Mouse (Mus musculus): ENCODE results near the gene Ap2a2.
"Not testable (repeated sequence)": the region's sequence is repeated elsewhere in the genome, so short reads cannot be mapped to it uniquely, and the experiment has no call there.

Gene Ap2a2

DNA sequence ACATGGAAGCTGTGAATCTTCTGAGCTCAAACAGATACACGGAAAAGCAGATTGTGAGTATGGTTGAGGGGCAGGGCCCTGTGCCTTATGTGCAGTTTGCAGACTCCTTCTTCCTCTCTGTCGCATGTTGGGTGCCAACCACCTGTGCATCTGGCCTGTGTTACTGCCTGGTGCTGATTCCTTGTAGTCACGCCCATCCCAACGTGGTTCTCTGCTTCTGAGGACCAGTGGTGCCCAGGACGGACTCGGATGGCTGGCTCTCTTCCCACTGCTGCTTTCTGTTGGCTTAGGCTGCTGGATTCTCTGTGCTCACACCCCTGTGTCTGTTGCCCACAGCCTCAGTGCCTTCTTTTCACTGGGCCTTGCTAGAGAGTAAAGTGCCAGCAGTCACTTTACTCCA is 35.6 kb downstream of the Ap2a2 start:
- DNase-seq, result no peak

DNA sequence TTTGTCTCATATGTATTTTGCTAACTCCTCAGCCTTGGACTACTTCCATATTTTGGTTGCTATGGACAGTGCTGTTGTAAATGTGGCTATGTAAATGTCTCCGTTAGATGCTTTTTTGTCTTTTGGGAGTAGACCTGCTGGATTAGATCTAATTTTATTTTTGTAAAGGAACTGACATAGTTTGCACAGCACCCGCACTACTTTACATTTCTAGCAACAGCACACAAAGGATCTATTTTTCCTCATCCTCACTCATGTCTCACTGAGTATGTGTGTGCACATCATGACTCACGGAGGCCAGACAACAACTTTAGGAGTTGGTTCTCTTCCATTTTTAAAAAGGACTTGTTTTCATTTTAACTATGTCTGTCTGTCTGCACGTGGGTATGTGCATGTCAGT is 45.7 kb downstream of the Ap2a2 start:
- no peak for DNase-seq

DNA sequence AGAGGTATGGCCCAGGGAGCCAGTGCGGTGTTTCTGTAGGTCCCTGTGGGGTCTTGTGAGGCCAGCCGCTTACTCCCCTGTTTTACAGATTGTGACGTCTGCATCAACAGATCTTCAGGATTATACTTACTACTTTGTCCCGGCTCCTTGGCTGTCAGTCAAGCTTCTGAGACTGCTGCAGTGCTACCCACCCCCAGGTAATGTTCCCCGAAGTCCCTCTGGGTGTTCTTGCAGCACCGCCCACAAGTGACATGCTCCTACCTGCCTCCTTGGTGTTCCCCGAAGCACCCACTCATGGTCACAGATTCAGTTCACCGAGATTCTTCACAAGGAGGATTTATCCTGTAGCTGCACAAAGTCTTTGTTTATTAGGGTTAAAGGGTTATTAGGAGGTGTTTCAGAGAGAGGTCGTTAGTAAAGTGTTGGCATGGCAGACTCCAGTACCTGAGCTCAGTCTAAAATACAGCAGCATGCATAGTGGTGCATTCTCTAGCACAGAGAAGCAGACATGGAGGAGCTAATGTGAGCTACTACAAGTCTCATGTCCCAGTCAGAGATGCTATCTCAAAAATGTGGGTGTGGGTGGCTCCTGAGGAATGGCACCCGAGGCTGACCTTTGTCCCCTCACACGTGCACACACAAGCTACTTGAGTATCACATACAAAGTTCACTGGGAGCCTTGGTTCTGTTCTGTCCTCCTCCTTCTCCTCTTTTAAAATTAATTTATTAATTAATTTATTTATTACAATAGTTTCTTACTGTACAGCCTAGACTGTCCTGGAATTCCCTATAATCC is 47.9 kb downstream of the Ap2a2 start:
- peak in 1 of 2 experiments; percentile 57 for DNase-seq

DNA sequence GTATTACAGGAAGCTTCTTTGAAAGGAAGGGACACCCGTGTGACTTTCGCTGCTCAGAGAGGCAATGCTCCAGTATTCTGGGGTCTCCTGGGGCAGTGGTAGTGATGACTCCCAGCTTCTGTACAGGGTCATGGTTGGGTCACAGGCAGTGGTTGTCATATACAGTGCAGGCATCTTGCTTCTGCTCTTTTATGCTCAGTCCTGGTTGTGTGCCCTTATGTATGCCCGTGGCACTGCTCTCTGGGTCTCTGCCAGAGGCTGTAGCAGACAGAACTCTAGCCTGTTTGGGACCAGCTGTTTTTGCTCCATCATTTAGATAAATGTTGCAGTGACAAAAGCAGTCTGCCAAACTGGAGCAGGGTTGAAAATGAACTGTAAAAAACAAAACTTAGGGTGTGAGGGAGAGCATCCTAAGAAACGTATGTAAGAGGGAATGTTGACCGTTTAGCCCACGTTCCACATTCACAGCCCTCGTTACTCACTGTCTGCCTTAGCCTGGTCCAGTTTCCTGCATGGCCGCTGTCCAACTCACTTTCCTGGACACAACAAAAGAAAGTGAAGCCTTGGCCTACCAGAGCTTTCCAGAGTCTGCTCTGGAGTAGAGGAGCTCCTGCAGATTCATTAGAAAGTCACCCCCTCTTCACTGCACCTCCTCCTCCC is 49.9 kb downstream of the Ap2a2 start:
- peak; percentile 75 to 78 for DNase-seq

DNA sequence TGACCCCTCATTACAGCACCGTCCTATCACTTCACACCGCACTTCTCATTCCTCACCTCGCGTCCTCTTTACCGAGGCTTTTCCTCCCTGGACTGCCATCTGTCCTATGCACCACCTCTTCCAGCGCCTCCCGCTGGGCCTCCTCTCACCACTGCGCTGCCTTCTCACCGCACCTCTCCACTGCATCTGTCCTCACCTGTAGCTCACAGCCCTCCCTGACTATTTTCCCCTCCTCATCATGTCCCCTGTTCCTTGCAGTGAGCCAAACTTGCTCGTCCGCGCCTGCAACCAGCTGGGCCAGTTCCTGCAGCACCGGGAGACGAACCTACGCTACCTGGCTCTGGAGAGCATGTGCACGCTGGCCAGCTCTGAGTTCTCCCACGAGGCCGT is 50.4 kb downstream of the Ap2a2 start:
- no peak for DNase-seq

DNA sequence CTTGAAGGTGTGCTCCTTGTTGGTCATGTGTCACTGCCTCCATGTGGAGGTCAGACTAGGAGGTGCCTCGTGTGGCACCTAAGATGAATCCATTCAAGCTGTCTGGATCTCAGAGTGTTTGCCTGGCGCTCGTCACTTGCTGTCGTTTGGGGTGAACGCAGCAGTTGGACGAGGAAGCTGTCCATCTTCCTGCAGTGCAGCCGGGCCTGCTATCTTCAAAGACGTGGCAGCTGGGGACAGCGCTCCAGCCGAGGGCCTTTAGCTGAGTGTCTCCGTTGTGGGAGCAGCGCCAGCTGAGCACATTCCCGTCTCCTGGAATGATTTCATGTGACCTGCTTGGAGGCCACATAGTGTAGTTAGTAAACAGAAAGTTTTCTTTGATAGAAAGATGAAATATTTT is 50.8 kb downstream of the Ap2a2 start:
- peak; percentile 78 to 86 for DNase-seq

DNA sequence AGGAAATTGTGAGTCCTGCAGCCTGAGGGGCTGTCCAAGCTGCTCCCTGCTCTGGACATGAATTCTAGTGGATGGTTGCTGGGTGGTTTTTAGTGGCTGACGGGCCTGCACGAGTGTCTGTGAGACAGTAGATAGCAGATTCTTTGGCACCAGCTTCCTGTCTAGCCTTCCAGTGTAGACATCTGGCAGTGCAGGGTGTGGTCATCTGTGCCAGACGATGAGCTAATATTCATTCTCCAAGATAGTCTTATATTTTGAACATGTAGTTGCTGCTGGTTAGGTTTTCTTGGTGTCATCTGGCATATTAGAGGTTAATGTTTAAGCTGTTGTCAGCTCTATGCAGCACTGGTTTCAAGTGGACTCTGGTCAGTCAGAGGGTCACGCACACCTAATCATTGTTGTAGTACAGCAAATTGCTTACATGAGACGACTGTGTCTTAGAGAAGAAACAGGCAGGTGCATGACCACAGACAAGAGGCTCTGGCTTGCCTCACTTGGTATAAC is 52.4 kb downstream of the Ap2a2 start:
- DNase-seq, result peak; percentile 63 to 80

DNA sequence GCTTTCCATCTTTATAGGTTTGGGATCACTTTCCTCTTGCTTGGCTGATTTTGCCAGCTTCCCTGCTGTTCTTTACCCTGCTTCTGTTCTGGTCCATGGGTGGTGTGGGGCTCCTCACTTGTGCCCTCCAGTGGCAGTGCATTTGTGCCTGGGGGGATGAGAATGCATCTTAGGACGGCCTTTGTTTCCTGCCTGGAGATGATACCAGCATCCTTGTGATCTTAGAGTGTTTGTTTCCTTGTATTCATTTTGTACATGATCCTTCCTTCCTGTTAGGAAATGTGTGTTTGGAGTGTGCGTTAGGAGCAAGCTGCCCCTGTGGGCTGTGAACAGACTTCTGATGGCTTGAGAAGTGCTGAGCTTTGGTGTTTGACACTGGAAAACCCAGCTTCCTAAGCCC is 62.2 kb downstream of the Ap2a2 start:
- DNase-seq, result peak in 1 of 2 experiments; percentile 22

DNA sequence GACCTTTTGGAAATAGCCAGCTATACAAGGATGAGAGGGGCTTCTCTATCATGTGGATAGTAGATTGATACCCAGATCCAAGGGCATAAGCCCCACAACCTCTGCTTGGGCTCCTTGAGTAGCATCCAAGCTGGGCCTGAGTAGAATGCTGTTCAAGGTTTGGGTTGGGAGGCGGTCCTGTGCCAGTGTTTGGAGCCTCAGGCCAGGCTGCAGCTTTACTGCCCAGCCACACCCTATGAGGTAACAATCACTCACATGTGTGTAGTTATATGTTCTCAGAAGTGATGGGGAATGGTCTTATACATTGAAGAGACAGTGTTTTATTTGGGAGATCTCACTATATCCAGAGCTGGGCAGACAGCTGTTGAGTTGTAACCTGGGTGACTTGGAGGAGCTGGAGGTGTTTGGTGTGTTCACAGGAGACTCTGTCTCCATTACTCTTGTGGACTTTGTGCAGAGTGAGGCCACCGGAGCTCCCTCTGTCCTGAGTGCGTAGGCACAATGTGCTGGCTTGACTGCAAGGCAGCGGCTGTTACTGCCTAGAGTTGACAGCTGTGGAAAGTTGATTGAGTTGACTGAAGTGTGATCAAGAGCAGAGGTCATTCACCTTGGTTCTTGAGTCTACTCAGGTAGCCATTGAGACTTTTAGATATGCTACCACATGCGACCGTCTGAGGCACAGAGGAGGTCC is 63.3 kb downstream of the Ap2a2 start:
- no peak for DNase-seq

DNA sequence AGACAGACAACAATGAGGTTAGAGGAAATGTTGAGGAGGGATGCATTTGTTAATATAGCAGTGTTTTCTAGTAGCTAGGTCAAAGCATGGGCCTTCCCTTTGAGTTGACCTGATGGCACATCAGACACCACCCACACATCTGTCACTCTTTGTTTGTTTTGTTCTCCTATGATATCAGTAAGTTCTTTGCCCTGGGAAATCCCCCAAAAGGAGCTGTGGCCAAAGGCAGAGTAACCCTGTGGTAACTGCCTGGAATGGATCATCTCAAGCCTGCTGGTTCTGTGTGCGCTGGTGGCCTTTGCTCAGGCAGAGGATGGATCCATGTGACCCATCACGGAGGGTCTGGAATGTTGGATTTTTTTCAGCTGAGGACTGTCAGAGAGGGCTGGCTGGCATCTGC is 66.0 kb downstream of the Ap2a2 start:
- DNase-seq, result no peak

DNA sequence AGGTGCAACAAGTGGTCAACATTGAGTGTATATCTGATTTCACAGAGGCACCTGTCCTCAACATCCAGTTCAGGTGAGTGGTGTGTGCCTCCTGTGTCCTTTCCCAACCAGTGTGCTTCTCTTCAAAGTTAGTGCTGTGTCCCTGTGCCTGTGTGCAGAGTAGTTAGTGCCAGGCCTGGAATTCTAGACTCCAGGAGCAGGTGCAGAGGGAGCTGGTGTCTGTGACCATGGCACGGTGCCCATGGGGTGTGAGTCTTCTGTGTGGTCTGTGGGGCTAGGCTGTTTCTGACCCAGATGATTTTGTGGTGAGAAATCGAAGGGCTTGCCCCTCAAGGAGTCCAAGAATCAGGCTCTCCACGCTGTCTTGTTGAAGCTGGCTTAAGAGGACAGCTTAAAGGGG is 67.3 kb downstream of the Ap2a2 start:
- no peak for DNase-seq

DNA sequence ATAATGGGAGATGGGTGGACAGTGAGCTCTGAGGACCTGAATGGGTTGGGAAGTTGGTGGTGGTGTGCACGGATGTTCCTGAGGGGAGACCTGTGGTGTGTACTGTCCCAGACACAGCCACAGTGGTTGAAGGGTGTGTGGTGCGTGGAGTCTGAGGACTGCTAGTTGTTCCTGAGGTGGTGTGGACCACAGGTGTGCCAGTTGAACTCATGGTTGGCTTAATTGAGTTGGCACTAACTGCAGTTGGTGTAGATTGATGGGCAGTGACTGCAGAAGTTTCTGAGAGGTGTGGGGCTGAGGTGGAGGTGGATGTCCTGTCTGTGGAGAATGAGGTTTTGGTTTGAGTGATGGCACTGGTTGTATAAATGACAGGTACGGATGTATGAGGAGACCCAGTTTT is 76.1 kb downstream of the Ap2a2 start:
- not testable (repeated sequence) for DNase-seq

DNA sequence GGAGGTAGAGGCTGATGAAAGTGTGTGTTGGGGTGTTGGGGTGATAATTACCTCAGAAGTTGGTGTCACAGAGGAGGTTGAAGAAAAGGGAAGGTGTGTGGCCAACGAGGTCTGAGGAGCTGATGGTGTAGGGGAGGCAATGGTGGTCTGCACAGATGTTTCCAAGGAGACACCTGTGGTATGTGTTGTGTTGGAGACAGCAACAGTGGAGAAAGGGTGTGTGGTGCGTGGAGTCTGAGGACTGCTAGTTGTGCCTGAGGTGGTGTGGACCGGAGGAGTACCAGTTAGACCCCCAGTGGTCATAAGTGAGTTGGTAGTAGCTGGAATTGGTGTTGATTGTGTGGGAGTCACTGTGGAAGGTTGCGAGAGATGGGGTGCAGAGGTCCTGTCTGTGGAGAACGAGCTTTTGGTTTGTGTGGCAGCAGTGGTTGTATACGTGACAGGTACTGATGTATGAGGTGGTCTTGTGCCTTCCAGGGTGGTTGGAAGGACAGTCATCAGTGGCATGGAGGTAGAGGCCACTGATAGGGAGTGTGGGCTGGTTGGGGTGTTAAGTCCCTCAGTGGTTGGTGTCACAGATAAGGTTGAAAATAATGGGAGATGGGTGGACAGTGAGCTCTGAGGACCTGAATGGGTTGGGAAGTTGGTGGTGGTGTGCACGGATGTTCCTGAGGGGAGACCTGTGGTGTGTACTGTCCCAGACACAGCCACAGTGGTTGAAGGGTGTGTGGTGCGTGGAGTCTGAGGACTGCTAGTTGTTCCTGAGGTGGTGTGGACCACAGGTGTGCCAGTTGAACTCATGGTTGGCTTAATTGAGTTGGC is 76.8 kb downstream of the Ap2a2 start:
- not testable (repeated sequence) for DNase-seq

DNA sequence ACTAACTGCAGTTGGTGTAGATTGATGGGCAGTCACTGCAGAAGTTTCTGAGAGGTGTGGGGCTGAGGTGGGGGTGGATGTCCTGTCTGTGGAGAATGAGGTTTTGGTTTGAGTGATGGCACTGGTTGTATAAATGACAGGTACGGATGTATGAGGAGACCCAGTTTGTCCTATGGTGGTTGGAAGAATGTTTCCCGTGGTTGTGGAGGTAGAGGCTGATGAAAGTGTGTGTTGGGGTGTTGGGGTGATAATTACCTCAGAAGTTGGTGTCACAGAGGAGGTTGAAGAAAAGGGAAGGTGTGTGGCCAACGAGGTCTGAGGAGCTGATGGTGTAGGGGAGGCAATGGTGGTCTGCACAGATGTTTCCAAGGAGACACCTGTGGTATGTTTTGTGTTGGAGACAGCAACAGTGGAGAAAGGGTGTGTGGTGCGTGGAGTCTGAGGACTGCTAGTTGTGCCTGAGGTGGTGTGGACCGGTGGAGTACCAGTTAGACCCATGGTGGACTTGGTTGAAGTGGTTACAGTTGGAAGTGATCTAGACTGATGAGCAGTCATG is 77.4 kb downstream of the Ap2a2 start:
- not testable (repeated sequence) for DNase-seq

DNA sequence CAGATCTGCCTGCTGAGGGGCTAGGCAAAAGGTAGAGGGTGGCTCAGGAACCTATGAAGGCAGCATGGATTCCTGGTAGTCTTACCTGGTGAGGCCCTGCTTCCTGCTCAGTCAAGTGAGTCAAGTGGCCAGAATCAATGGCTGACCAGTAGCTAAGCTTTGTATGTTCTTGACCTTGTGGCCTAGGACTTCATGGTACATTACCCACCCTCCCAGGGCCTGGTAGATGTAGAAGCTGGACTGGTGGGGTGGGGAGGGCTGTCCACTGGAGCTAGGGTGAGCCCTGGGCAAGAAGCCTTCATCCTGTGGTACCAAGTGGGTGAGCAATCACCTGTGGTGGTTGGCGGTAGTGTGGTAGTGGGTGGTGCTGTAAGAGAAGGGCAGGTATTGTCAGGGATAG is 80.4 kb downstream of the Ap2a2 start:
- DNase-seq, result peak; percentile 18 to 60

DNA sequence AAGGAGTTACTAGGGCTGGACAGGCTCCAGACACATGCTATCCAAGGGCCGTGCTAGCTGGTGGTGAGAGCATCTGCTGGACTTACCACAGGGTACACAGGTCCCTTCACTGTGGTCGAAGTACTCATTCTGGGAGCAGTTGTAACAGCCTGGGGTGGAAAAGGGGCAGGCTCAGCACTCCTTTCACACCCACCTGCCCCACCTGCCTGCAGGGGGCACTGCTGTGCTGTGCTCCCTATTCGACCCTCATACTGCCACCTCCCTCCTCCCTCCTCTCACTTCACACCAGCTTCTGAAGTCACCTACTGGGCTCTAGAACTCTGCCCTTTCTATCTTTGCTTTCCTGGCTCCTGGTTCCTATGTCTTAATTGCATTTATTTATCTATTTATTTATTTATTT is 81.2 kb downstream of the Ap2a2 start:
- peak in 1 of 2 experiments; percentile 26 for DNase-seq

DNA sequence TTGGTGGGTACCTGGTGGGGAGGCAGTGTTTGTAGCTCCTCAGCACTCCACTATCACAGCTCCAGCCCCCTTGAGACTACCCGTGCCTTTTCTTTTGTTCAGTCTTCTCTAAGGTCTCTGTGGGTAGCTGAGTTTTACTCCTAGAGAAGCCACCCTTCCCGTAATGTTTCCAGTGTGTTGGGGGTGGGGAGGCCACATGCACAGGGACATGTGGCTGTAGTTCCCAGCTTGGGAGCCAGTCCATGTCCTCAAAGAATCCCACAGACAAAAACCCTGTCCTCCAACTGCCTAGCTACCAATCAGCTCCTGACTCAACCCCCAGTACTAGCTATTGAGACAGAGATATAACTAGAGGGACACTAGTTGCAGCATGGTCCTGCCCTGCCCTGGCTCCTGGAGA is 85.1 kb downstream of the Ap2a2 start:
- DNase-seq, result no peak

DNA sequence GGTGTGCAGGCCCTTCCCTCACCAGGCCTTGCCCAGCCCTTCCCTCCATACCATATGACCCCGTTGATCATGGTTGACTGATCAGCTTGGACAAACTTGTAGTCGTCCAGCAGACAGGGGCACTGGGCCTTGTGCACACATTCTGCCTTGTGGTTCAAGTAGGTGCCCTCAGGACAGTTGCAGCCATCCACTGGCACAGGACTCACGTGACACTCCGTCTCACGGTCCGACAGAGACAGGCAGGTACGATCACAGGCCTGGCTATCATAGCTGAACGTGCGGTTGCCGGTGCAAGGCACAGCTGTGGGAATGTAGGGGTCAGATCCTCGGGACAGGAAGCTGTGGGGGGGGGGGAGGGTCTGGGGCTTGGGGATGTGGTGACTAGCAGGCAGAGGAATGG is 85.8 kb downstream of the Ap2a2 start:
- DNase-seq, result peak; percentile 16 to 71

DNA sequence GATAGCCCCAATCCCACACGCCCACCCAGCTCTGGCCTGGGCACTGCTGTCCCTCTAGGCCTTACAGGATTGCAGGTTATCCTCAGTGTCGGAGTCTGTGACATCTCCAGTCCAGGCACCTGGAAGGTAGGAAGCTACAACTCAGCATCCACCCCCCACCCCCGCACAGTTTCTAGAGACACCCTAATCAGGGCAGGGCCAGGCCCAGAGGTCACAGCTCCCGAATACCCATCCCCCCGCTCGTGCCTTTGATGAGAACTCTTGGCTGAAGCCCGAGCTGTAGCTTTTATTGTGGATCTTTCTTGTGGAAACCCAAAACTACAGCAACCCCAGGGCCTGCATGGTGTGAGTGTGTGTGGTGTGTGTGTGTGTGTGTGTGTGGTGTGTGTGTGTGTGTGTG is 90.2 kb downstream of the Ap2a2 start:
- DNase-seq, result no peak

DNA sequence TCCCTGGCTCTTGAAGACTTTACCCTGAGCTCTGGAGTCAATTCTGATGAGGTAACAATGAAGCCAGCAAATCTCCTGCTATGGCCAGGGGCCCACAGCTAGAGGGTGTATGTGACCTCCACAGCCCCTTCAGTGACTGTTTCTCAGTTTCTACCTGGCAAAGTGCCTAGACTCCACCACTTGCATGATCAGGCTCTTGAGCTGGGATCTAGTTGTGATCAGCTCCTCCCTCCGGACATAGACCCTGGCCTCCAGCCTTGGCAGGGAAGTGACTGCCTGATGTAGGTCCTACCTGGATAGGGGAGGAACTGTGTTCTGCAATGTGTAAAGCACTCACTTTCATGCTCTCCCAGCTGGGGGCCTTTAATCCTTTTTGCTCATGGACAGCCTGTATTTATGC is 98.4 kb downstream of the Ap2a2 start:
- peak; percentile 40 to 73 for DNase-seq

DNA sequence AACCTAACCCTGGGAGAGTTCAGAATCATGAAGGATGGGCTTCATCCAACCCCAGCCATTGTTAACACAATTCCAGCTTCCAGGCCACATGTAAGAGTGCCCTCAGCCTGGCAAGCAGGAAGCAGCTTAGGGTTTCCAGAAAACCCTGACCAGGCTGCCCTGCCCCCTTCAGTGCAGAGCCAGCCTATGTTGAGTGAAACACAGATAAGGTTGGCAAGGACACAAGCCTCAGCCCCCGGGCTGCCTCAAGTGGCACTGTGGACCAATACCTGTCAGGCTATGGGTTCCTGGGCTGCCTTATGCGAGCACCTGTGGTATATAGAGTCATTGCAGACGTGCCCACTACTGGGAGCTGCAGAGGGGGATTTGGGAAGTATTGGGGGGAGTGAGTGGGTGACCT is 99.5 kb downstream of the Ap2a2 start:
- no peak for DNase-seq

DNA sequence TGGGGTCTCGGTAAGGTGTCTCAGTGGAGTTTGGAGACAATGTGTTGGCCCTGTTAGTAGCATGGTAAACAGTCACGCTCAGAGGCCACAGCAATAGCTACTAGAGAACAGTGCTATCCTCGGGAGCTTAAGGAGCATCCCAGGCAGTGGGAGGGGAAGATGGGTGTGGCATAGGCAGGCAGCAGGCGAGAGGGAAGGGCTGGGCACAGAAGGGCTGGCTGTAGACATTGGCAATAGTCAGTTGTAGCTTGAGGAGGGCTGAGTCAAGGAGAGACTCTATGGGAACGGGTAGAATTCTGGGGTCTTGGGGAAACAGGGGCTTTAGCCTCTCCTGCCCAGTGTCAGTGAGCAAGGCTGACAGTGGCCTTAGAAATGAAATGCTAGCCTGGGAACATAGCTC is 100.2 kb downstream of the Ap2a2 start:
- no peak for DNase-seq

DNA sequence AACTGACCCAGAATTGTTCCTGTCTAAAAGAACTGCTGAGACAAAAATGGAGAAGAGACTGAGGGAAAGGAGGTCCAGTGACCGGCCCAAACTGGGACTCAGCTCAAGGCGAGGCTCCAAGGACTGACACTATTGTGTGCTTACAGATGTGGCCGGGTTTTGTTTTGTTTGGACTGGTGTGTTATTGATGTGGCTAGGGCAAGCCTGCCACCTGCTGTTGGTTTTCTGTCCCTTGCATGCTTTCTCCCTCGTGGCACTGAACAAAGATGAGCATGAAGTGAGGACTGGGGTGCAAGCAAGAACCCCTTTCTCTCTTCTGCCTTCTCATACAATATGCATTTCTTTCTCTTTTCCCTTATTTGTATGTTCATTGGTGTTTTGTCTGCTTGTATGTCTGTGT is 104.2 kb downstream of the Ap2a2 start:
- peak; percentile 65 to 73 for DNase-seq
